Comparison of ENCODE assay signal across 19 mouse cellular contexts in genomic region chr3:121819693-121820200, GRCm38 (mm10). TPM values are rescaled to one million over a fixed set of nuclear protein-coding genes. Genes with fewer than 3 reads are reported as not detected.
DNase-seq lines count a peak whose midpoint lies in the region; ATAC-seq and TF ChIP-seq lines count a peak whose summit lies in the region.
"Had no signal": no experiment of that assay in that cellular context is flagged by ENCODE, and none has a peak within 500 bp of the region (broad histone marks: within the 10 kb centered on the region; RNA-seq: fewer than 3 reads in every experiment).

No protein-coding gene starts in this region.

- H3K9me3 ChIP-seq in MEL (replicated peaks; ENCODE audit: insufficient read depth, low read length): no peaks in the 10 kb centered on the region
- H3K9me3 ChIP-seq in intestine, embryonic 16.5 days (ENCODE audit: control insufficient read depth, low read length): no peaks in the 10 kb centered on the region
- no peaks in the 10 kb centered on the region for H3K9me3 ChIP-seq in stomach, embryonic 15.5 days
- H3K9me3 ChIP-seq: embryonic facial prominence, embryonic 12.5 days; forebrain, embryonic 15.5 days; heart, embryonic 15.5 days; hindbrain, embryonic 13.5 days had no signal

- DNase-seq in MEL (ENCODE audit: low read depth, low spot score): peak; percentile 76
- DNase-seq in left cerebral cortex, adult 8-10 months (ENCODE audit: low spot score in 2 of 2): no peak
- no peak for DNase-seq in lung, postnatal 36 days
- no peak for DNase-seq in thymus, adult 2 months
- DNase-seq: adrenal gland, adult 2 months; adrenal gland, postnatal 25 days; cerebellum, adult 18-20 months; cerebellum, postnatal 25 days; gastrocnemius, postnatal 10 days; heart, adult 2 months; heart, postnatal 14 days had no signal

- ATAC-seq in intestine, embryonic 16.5 days: peak; percentile 21; the same call in 1 of the 2 replicates
- ATAC-seq in stomach, embryonic 15.5 days (ENCODE audit: insufficient read depth, low FRiP score, low read depth): no peak
- ATAC-seq: forebrain, embryonic 15.5 days; hindbrain, postnatal 0 days had no signal

- H3K36me3 ChIP-seq in MEL (ENCODE audit: control insufficient read depth in 1 of 2, insufficient read depth in 2 of 2, low read length in 2 of 2): peaks cover 0 to 10% of the 10 kb centered on the region in 2 experiments; a peak in 2 of 4 replicates
- H3K36me3 ChIP-seq in intestine, embryonic 16.5 days (ENCODE audit: control insufficient read depth, insufficient read depth, low read length): no peaks in the 10 kb centered on the region
- no peaks in the 10 kb centered on the region for H3K36me3 ChIP-seq in stomach, embryonic 15.5 days
- H3K36me3 ChIP-seq in thymus, adult 2 months (ENCODE audit: control insufficient read depth, insufficient read depth, low read length): no peaks in the 10 kb centered on the region
- H3K36me3 ChIP-seq: embryonic facial prominence, embryonic 12.5 days; forebrain, embryonic 15.5 days; heart, embryonic 15.5 days; hindbrain, embryonic 13.5 days had no signal

- H3K27me3 ChIP-seq in MEL (ENCODE audit: control insufficient read depth in 1 of 2, insufficient read depth in 2 of 2, low read length in 2 of 2): no peaks in the 10 kb centered on the region
- H3K27me3 ChIP-seq in intestine, embryonic 16.5 days (replicated peaks; ENCODE audit: control insufficient read depth, insufficient read depth, low read length): no peaks in the 10 kb centered on the region
- no peaks in the 10 kb centered on the region for H3K27me3 ChIP-seq in stomach, embryonic 15.5 days (replicated peaks)
- H3K27me3 ChIP-seq in thymus, adult 2 months (ENCODE audit: control insufficient read depth, insufficient read depth, low read length): no peaks in the 10 kb centered on the region
- H3K27me3 ChIP-seq: embryonic facial prominence, embryonic 12.5 days; forebrain, embryonic 15.5 days; heart, embryonic 15.5 days; hindbrain, embryonic 13.5 days had no signal

- no peak for TF ChIP-seq RAD21 in MEL (IDR thresholded peaks at IDR 0.05; ENCODE audit: low read depth, low read length)

- peak; percentile 45 to 65; a peak in 3 of 4 replicates for TF ChIP-seq EP300 in MEL (IDR thresholded peaks at IDR 0.05; ENCODE audit: low read depth in 1 of 2, low read length in 2 of 2)

- peaks cover 3 to 19% of the 10 kb centered on the region in 2 experiments for H3K4me1 ChIP-seq in MEL (ENCODE audit: control insufficient read depth in 1 of 2, insufficient read depth in 2 of 2, low read length in 2 of 2)
- peaks cover 7% of the 10 kb centered on the region for H3K4me1 ChIP-seq in intestine, embryonic 16.5 days (ENCODE audit: control insufficient read depth, insufficient read depth, low read length)
- H3K4me1 ChIP-seq in stomach, embryonic 15.5 days: peaks cover 3% of the 10 kb centered on the region; the same call in 1 of the 2 replicates
- H3K4me1 ChIP-seq in thymus, adult 2 months (replicated peaks; ENCODE audit: control insufficient read depth, insufficient read depth, low read length): no peaks in the 10 kb centered on the region
- H3K4me1 ChIP-seq: embryonic facial prominence, embryonic 12.5 days; heart, embryonic 15.5 days had no signal

- WGBS in intestine, embryonic 16.5 days: 56% methylated on average over 3 of the region's 3 CpGs
- WGBS in stomach, embryonic 15.5 days: 77% methylated on average over 3 of the region's 3 CpGs
- WGBS in thymus, adult 2 months: 82% methylated on average over 3 of the region's 3 CpGs

- H3K9ac ChIP-seq in MEL (ENCODE audit: control insufficient read depth, low read depth, low read length, poor library complexity, severe bottlenecking): peak overlapping the region; percentile 21
- H3K9ac ChIP-seq in intestine, embryonic 16.5 days (ENCODE audit: low read depth, low read length): no peak overlapping the region
- H3K9ac ChIP-seq in stomach, embryonic 15.5 days: no peak overlapping the region
- H3K9ac ChIP-seq: embryonic facial prominence, embryonic 12.5 days; forebrain, embryonic 15.5 days; heart, embryonic 15.5 days; hindbrain, embryonic 13.5 days had no signal

- H3K79me2 ChIP-seq in MEL (ENCODE audit: control insufficient read depth, insufficient read depth, low read length, poor library complexity): peaks cover 2% of the 10 kb centered on the region; the same call in 1 of the 2 replicates

- peak overlapping the region; percentile 88 for H3K27ac ChIP-seq in MEL (ENCODE audit: control insufficient read depth, low read depth, low read length)
- peak overlapping the region; percentile 55 for H3K27ac ChIP-seq in intestine, embryonic 16.5 days (ENCODE audit: low read length)
- peak overlapping the region; percentile 53 for H3K27ac ChIP-seq in stomach, embryonic 15.5 days
- H3K27ac ChIP-seq in thymus, adult 2 months (ENCODE audit: control insufficient read depth, insufficient read depth, low read length): no peak overlapping the region
- H3K27ac ChIP-seq: embryonic facial prominence, embryonic 12.5 days; forebrain, embryonic 15.5 days; heart, adult 2 months; heart, embryonic 15.5 days; hindbrain, embryonic 13.5 days; hindbrain, postnatal 0 days had no signal

- TF ChIP-seq POLR2A in MEL (IDR thresholded peaks at IDR 0.05; ENCODE audit: control insufficient read depth in 1 of 2, insufficient read depth in 1 of 2, low read depth in 1 of 2, low read length in 2 of 2, poor library complexity in 1 of 2): peak in 1 of 2 experiments; percentile 46; a peak in 1 of 4 replicates
- TF ChIP-seq POLR2A in thymus, adult 2 months (IDR thresholded peaks at IDR 0.05; ENCODE audit: control insufficient read depth, extremely low read depth, insufficient read depth, low read length, poor library complexity): no peak

- no peak overlapping the region for H3K4me2 ChIP-seq in intestine, embryonic 16.5 days (ENCODE audit: low read depth, low read length)
- H3K4me2 ChIP-seq in stomach, embryonic 15.5 days: no peak overlapping the region
- H3K4me2 ChIP-seq: embryonic facial prominence, embryonic 12.5 days; forebrain, embryonic 15.5 days; heart, embryonic 11.5 days; heart, embryonic 15.5 days; hindbrain, embryonic 13.5 days had no signal

- peak overlapping the region; percentile 35 to 52 for H3K4me3 ChIP-seq in MEL (ENCODE audit: control insufficient read depth in 1 of 2, insufficient read depth in 1 of 2, low read depth in 2 of 2, low read length in 2 of 2)
- H3K4me3 ChIP-seq in intestine, embryonic 16.5 days (ENCODE audit: low read length): no peak overlapping the region
- no peak overlapping the region for H3K4me3 ChIP-seq in stomach, embryonic 15.5 days (replicated peaks)
- no peak overlapping the region for H3K4me3 ChIP-seq in thymus, adult 2 months (ENCODE audit: control insufficient read depth, insufficient read depth, low read length)
- H3K4me3 ChIP-seq: embryonic facial prominence, embryonic 12.5 days; forebrain, embryonic 15.5 days; heart, adult 2 months; heart, embryonic 15.5 days; hindbrain, embryonic 13.5 days had no signal

- TF ChIP-seq CTCF in MEL (IDR thresholded peaks at IDR 0.05 in 2 of 3, conservative IDR thresholded peaks at IDR 0.05 in 1 of 3; ENCODE audit: control insufficient read depth in 1 of 3, insufficient read depth in 1 of 3, low read depth in 2 of 3, low read length in 3 of 3, poor library complexity in 1 of 3, severe bottlenecking in 1 of 3): no peak
- TF ChIP-seq CTCF in thymus, adult 2 months (IDR thresholded peaks at IDR 0.05; ENCODE audit: borderline replicate concordance, control insufficient read depth, extremely low read depth, insufficient read depth, low read length, poor library complexity): no peak

TF ChIP-seq in MEL, 35 proteins besides CTCF, POLR2A, EP300 and RAD21:
- TF ChIP-seq NELFE (IDR thresholded peaks at IDR 0.05; ENCODE audit: low read depth, low read length) (peak; percentile 33; the same call in 1 of the 2 replicates), GABPA (IDR thresholded peaks at IDR 0.05; ENCODE audit: low read depth, low read length) (no peak), TCF12 (IDR thresholded peaks at IDR 0.05; ENCODE audit: low read depth, low read length) (no peak), MXI1 (IDR thresholded peaks at IDR 0.05; ENCODE audit: low read depth, low read length) (no peak), ELF1 (IDR thresholded peaks at IDR 0.05; ENCODE audit: low read depth, low read length) (no peak), HCFC1 (IDR thresholded peaks at IDR 0.05; ENCODE audit: low read depth, low read length) (no peak; the same call in 1 of the 2 replicates), ETS1 (IDR thresholded peaks at IDR 0.05; ENCODE audit: low read depth, low read length) (peak; percentile 68), TBP (IDR thresholded peaks at IDR 0.05; ENCODE audit: low read depth, low read length) (peak; percentile 64; the same call in 1 of the 2 replicates), CHD2 (IDR thresholded peaks at IDR 0.05; ENCODE audit: low read length) (no peak), MEF2A (IDR thresholded peaks at IDR 0.05; ENCODE audit: extremely low read depth, insufficient replicate concordance, low read depth, low read length, poor library complexity, severe bottlenecking) (no peak), GATA1 (IDR thresholded peaks at IDR 0.05; ENCODE audit: low read depth, low read length) (peak; percentile 74), RCOR1 (IDR thresholded peaks at IDR 0.05; ENCODE audit: low read depth, low read length) (peak; percentile 24; the same call in 1 of the 2 replicates), TAL1 (IDR thresholded peaks at IDR 0.05; ENCODE audit: low read length) (no peak)

RNA-seq across cellular contexts. Expression of gene Abcd3, which starts 4.6 kb away (rescaled TPM):
- 14.8 and 22.2 TPM in 2 replicates for total RNA-seq in MEL (2012; rRNA removed)
- polyA plus RNA-seq in MEL (2012; ENCODE audit: insufficient read depth in 1 of 2, insufficient read length in 2 of 2, low read depth in 1 of 2, low replicate concordance in 2 of 2, missing spikeins in 1 of 2): 10 to 100 TPM; 29.9 to 61.4 TPM
- 63.1 and 66.5 TPM in 2 replicates for polyA plus RNA-seq in intestine, embryonic 16.5 days (2015; fragmentation: Nextera tagmentation; extraction: Ambion mirVana)
- polyA plus RNA-seq in stomach, embryonic 15.5 days (2015; fragmentation: Nextera tagmentation; extraction: Ambion mirVana): 73.9 and 77.5 TPM in 2 replicates
- 10 to 100 TPM; 47.5 to 52.6 (median 50.6) TPM for total RNA-seq in left cerebral cortex, adult 8-10 months (2022)
- 5.1 and 5.4 TPM in 2 replicates for polyA plus RNA-seq in thymus, adult 2 months (2012; rRNA removed)

Comparison
In these comparisons a context has a peak if more than half of its experiments do, and no peak if none do; other contexts are left out.
1. H3K4me3 ChIP-seq: peak in MEL (2 of 2); none in intestine, embryonic 16.5 days (single experiment), stomach, embryonic 15.5 days (single experiment) and thymus, adult 2 months (single experiment).